Mouse (Mus musculus): ENCODE measurements around the gene Ampd2.
A peak's percentile ranks its signal among the peaks of the same experiment; 100 is the strongest.

The Ampd2 gene

DNA sequence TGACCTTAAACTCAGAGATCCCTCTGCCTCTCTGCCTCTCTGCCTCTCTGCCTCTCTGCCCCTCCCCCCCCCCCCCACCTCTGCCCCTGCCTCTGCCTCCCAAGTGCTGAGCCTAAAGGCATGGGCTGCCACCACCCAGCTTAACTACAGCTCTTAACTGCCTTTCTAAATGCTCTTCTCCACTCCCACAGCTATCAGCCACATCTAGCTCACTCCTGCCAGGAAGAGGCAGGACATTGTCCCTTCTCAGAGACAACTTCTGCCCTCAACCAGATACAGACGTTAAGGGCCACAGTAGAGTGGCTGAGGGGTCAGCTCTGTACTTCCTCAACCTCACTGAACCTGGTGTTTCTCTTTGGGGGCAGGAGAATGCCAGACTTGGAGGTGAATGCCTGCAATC is 17.6 kb downstream of the Ampd2 start:
- DNase-seq, result no peak

DNA sequence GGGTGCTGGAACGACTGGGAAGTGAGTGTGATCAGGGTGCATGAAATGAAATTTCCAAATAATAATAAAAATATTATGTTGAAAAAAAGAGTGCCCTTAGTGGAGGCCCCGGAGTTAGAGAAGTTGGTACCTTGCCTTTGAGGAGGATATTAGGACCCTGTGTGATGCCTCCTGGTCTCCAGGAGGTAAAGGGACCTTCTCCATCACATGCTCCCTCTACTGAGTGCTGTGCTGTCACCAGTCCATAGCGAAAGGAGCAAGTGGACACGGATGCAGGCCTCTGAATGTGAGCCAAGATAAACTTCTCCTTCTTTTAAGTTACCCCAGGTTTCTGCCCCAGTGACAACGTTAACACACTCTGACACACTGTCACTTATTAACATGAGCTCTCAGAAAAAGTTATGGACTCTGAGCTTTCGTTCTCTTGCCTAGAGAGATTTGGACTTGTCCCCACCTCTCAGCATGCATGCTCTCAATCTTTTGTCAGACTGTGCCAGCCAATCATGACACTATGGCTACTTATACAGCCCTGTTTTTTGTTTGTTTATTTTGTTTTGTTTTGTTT is 19.0 kb downstream of the Ampd2 start:
- no peak for DNase-seq

DNA sequence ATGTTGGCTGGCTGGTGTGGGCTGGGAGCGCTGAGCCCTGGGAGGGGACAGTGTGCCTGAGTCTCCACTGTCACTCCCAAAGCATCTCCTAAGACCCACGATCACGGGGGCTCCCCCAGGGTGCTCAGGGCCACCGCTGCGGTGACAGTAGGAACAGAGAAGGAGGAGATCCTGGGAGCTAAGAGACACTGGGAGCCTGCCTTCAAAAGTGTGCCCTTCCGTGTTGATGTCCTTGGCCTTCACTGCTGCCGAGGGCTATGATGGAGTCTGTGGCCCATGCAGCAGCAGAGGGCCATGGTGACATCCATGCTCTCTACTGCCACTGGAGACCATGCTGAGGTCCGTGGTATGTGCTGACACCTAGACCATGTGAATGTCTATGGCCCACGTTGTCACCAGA is 20.9 kb downstream of the Ampd2 start:
- DNase-seq, result no peak

DNA sequence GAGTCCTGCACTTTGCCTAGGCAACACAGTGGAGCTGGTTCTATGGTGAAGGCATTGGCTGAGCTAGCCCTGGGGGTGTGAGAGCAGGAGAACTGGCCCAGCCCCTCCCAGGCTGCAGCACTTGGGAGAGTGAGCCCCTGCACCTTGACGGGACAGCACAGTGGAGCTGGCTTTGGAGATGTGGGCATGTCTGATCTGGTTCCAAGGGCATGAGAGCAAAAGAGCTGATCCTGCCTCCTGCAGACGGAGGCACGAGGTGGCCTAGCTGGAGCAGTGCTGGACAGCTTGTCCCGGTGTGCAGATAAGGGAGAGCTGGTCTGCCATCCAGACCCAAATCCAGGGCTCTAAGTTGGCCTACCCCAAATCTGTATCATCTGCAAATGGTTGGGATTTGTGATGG is 21.8 kb downstream of the Ampd2 start:
- DNase-seq, result no peak

DNA sequence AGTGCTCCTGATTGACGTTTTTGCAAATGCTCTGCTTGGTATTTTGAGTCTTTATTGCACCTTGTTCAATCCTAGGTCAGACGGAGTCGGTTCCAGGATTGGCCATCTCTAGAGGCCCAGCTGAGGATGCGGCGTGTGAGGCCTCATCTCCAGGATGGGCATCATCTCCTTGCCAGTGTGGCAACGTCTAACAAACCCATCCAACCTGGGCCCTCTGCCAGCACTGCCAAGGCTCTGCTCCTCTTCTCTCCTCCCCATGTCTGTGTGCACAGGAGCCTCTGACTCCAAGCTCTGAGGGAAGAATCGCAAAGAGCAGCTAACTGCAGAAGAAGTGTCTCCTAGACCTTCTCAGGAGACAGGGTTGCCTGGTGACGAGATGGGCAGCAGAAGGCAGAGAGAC is 23.8 kb downstream of the Ampd2 start:
- no peak for DNase-seq

DNA sequence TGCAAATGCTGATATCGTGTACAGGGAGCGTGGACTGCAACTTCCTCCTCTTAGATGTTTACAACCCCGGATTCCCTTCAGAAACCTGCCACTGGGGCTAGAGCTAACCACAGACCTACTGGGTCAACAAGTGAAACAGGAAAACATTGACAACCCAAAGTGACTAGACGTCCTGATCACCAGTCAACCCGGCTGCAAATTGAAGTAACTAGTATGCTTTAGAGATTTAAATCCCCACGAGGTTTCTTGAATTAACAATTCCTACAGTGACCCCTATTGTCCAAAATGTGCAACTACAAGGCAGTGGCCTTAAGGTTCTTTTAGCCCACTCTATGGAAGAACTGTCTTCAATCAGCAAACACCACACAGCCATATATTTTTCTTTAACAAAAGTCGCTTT is 25.0 kb downstream of the Ampd2 start:
- DNase-seq, result no peak

DNA sequence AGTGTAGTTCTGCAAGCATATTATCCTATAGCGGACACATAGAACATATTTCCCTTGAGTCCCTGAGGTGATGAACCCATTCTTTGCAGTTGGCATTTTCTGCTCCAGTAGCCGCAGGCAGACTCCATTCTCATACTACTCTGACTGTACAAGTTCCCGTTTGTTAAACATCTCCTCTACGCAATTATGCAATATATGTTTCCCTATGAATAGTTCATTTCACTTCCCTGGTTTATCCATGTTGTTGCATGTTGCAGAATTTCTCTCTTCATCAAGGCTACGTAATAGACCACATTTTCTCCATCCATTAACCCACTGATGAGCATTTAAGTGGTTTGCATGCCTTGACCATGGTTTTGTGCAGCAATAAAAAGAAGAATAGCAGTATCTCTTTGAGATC is 36.0 kb downstream of the Ampd2 start:
- no peak for DNase-seq

DNA sequence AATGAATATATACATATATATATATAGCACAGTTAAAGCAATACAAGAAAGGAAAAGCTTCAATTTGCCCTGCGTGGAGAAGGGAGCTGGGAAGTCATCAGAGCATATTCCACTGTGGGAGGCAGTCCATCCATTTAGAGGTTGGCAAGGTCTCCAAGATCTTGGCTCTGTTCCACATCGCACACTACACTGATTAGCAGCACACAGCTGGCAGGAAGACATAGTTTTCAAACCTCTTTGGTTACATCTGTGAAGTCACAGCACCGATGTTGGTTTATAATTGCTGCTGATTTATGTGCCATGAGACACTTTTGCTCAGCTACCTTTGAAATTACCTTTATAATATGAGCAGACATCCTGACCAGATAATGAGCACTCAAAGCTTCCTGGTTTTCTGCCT is 38.1 kb downstream of the Ampd2 start:
- no peak for DNase-seq

DNA sequence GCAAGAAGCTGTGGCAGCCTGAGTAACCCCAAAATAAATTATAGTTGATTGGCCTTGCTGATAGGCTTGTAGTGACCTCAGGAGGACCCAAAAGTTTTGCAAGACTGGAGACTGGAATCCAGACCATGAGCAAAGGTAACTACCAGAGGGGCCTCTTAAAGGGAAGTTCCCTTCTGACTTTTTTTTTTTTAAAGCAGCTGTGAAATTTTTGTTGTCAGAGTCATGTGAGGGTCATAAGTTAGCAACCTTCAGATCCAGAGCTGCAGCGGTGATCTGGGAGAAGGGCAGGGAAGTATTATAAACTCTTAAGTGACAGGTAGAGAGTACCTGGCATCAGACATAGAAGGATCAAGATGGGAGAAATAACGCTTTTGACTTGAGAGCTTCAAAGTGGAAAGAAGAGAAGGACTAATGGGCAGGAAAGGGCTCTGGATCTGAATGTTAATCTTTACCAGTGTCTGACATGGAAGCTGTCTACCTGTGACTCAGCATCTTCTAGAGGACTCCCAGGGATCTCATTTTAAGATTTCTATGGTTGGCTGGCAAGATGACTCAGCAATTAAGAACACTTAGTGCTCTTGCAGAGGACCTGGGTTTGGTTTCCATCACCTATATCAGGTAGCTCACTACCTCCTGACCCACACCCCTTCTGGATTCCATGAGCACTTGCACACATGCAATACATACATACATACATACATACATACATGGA is 39.4 kb downstream of the Ampd2 start:
- DNase-seq, result no peak

DNA sequence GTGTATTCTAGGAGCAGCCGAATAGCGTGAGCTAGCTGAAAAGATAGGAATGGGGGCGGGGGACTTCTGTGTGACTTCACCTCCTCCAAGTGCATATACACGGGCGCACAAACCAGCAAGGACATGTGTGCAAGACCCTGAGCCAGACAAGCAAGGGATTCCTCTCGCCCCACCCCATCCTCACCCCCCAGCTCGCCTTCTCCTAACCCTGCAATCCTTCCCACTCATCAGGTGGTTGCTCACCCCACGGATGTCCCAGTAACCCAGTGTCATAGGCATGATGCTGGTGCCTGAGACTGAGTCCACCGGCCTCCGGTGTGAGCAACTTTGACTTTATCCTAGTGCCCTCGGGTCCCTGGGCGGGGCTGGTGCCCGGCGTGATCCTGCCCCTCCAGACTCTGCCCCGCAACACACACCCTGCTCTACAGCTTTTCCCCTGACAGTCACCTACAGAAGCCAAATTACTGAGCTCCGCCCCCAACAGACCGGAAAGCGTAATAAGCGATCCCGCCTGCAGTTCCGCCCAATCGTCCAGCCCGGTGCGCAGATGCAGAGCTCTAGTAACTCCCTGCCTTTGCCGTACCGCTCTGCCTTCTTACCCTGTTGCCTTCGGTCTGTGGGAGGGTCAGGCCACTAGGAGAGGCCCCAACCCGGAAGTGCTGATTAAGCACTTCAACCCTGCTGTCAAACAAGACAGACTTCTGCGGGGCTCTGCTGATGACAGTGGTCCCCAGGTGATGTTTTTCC is 41.9 kb downstream of the Ampd2 start, which contains the start of gene Gstm4:
TSS of gene Gstm4 (minus strand) at position 501 of the 747 bp plus-strand sequence.
- peak; percentile 91 for DNase-seq

DNA sequence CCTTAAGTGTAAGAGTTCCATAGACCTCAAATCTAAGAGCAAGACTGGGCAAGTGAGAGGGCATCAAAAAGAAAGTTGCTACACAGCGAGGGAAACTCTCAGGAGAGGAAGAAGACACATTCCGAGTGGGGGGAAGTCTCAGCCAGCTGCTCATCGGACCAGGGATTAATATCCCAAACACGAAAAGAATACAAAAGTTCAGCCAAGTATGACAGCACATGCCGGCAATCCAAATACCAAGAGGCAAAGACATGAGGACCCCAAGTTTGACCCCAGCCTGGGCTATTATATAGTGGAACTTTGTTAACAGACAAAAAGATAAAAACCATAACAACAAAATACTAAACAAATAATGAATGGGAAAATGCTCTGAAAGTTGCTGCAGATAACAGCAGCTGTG is 53.3 kb downstream of the Ampd2 start:
- DNase-seq, result no peak

DNA sequence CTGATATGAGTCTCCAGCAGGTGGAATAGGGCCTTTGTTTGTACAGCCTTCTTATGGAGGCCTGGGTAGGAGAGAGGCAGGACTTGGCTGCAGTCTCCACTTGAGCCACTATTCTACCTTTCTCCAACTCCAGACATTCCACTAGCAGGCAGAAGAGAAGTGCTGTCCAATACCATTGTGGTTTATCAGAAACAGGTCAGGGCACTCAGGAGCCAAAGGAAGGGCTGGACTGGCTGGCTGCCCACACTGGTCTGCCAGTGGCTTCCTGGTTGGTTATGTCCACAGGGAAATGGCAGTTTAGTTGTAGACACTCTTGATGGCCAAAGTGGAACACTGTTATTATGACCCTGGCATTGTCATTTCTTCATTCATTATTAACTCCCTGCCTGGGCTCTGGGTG is 54.3 kb downstream of the Ampd2 start:
- no peak for DNase-seq

DNA sequence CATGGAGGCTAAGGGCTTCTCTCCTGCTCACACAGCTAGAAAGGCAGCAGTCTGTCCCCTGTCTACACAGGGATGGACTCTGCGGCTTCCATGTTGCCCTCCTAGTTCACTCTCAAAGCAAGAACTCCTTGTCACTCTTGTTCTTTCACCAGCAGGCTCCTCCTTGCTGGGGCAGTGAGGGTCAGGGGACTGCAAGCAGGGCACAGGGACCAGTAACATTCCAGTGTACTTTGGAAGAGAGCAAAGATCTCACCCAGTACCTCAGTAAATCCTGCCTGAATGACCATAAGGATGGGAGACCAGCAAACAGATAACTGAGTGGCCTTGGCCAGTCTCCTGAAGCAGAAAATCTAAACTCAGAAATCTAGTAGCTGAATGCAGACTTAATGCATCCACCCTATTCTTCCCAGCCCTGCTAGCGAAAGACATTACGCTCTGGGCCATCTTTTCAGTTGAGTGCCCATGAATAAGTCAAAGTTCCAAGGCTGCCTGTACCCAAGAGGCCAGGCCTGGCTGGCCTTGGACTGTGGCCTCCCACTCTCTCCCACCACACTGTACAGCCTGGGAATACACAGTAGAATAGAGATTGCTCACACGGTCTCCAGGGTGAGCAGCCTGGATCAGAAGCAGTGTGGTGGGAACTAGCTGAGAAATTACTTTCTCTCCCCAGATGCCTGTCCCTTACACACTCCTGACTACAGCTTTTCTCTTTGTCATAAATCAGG is 57.6 kb downstream of the Ampd2 start:
- no peak for DNase-seq

DNA sequence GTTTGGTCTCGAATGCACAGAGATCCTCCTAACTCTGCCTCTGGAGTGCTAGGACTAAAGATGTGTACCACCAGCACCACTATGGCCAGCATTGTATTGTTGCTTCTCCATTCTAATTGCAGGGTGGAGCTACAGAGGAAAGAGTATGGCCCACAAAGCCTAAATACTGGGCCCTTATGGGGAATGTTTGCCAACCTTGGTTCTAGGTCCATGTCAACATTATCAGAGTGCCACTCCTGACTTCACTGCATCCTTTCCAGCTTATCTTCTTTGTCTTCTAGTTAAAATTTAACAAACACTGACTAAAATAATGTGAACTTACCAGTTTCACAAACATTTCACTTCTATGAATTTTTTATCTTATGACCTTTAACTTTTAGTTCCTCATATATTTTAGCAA is 59.9 kb downstream of the Ampd2 start:
- DNase-seq, result no peak

DNA sequence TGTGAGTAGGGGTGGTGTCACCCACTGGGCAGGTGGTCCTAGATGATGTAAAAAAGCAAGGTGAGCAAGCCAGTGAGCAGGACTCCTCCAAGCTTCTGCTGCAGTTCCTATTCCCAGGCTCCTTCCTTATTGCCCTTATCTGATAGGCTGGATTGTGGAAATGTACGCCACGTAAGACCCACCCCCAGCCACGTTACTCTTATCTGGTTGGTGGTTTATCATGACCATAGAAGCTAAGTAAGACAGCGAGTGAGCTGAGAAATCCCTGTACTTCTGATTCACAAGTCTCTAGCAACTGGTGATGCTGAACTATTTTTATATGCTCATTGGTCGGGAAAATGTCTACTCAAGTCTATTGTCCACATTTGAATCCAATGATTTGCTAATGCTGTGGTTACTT is 60.4 kb downstream of the Ampd2 start:
- DNase-seq, result no peak

DNA sequence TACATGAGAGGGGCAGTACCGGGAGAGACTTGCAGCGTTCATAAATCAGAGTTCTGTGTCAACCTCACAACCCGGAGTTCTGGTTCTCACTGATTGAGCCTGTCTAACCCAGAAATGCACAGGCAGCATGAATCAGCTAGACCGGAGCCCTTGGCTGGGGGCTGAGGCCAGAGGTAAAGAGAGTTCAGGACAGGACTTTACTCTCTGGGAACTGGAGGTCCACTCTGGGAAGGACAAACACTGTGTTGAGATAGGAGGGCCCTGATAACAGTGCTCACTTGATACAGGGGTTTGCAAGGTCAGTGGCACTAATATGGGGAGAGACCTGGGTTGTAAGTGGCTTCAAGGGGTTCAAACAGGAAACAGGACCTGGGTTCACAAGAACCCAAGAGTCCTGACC is 61.1 kb downstream of the Ampd2 start:
- no peak for DNase-seq

All from right cerebral cortex, adult 18-20 months (tissue).